Mouse (Mus musculus) heart, embryonic 11.5 days (tissue): Measurements from ENCODE around the gene Mark3. TPM values are rescaled to one million over a fixed set of nuclear protein-coding genes. Genes with fewer than 3 reads are reported as not detected.

Source experiments
- ATAC-seq: fragments of 200-750 bp; cut with Nextera tagmentation; replicated peaks from 2 replicates; pipeline ENCODE4 v1.8.0; 2017; ENCODE audit warnings: moderate library complexity; ENCODE audit not compliant: insufficient number of reproducible peaks, low FRiP score, low TSS enrichment
- H3K27ac ChIP-seq: fragments of 300-500 bp; sonication (generic); 2 replicates; pipeline ENCODE4 v1.5.1; 2014; ENCODE audit warnings: mild to moderate bottlenecking, low read depth, low read length
- H3K27me3 ChIP-seq: fragments of 300-500 bp; sonication (generic); 2 replicates; pipeline ENCODE4 v1.6.1; 2014; ENCODE audit warnings: mild to moderate bottlenecking, low read length, mixed read lengths; ENCODE audit not compliant: control insufficient read depth, insufficient read depth
- H3K36me3 ChIP-seq: fragments of 300-500 bp; sonication (generic); 2 replicates; pipeline ENCODE4 v1.6.1; 2014; ENCODE audit warnings: mild to moderate bottlenecking, low read length, moderate library complexity, mixed read lengths; ENCODE audit not compliant: control insufficient read depth, insufficient read depth
- H3K4me1 ChIP-seq: fragments of 300-500 bp; sonication (generic); 2 replicates; pipeline ENCODE4 v1.6.1; 2014; ENCODE audit warnings: low read length; ENCODE audit not compliant: control insufficient read depth, insufficient read depth
- H3K4me2 ChIP-seq: fragments of 300-500 bp; sonication (generic); 2 replicates; pipeline ENCODE4 v1.6.1; 2014; ENCODE audit warnings: mild to moderate bottlenecking, moderate library complexity
- H3K4me3 ChIP-seq: fragments of 300-500 bp; sonication (generic); 2 replicates; pipeline ENCODE4 v1.5.1; 2014; ENCODE audit warnings: low read depth, low read length
- H3K9ac ChIP-seq: fragments of 300-500 bp; sonication (generic); 2 replicates; pipeline ENCODE4 v1.6.1; 2014; ENCODE audit warnings: mild to moderate bottlenecking, low read depth, low read length, moderate library complexity
- H3K9me3 ChIP-seq: fragments of 300-500 bp; sonication (generic); replicated peaks from 2 replicates; pipeline ENCODE4 v1.6.1; 2016; ENCODE audit warnings: low read length; ENCODE audit not compliant: control insufficient read depth
- WGBS: fragments of 180-500 bp; shearing (Covaris S2); extraction: QIAGEN DNeasy Blood & Tissue Kit; methylation state at CpG from one replicate; pipeline ENCODE4 v1.1.7; 2014; ENCODE audit not compliant: insufficient replicate concordance; 5-methylcytosine and 5-hydroxymethylcytosine counted together
- polyA plus RNA-seq: library from polyadenylated mRNA; unstranded; fragments of >200 nt; fragmentation: Nextera tagmentation; extraction: Ambion mirVana; gene quantifications from 2 replicates; pipeline ENCODE4 v1.2.1, GENCODE M21; 2014

Gene Mark3
- polyA plus RNA-seq, 1 experiment from 2014 or later = 45.7 TPM

- Histone ChIP-seq H3K9me3 (no peaks in the 10 kb centered on the region), H3K27me3 (no peaks in the 10 kb centered on the region), H3K4me3 (peak overlapping the region; percentile 98), H3K36me3 (peaks cover 22% of the 10 kb centered on the region), H3K9ac (peak overlapping the region; percentile 99), H3K27ac (peak overlapping the region; percentile 83), H3K4me2 (peak overlapping the region; percentile 64), H3K4me1 (peaks cover 26% of the 10 kb centered on the region)
- under 1% methylated on average over 22 of the region's 22 CpGs for WGBS
- ATAC-seq = peak; percentile 43; the same call in 1 of the 2 replicates
Observed at GRCm38 (mm10) chr12:111537341-111537740, 37.0 kb upstream of the Mark3 start.

GRCm38 (mm10) chr12:111537796-111538291, 36.5 kb upstream of the Mark3 start, which contains the start of gene Eif5:
Gene Eif5, plus strand, starts transcription at chr12:111538016.
- peak within 1 kb of the TSS; percentile 98 for H3K27ac ChIP-seq
- WGBS = under 1% methylated on average over 44 of the region's 47 CpGs

GRCm38 (mm10) chr12:111538292-111539040, 35.9 kb upstream of the Mark3 start:
- H3K36me3 ChIP-seq = peaks cover 30% of the 10 kb centered on the region
- H3K4me2 ChIP-seq = peak overlapping the region; percentile 92
- peak overlapping the region; percentile 98 for H3K4me3 ChIP-seq
- peak overlapping the region; percentile 98 for H3K27ac ChIP-seq
- ATAC-seq = peak; percentile 80
- no peaks in the 10 kb centered on the region for H3K27me3 ChIP-seq
- peaks cover 26% of the 10 kb centered on the region for H3K4me1 ChIP-seq
- H3K9me3 ChIP-seq = no peaks in the 10 kb centered on the region
- H3K9ac ChIP-seq = peak overlapping the region; percentile 100
- under 1% methylated on average over 94 of the region's 111 CpGs for WGBS

More at GRCm38 (mm10) chr12:111537796-111538291, 36.5 kb upstream of the Mark3 start, which contains the start of gene Eif5:
- ATAC-seq = peak; percentile 97
- no peaks in the 10 kb centered on the region for H3K27me3 ChIP-seq
- H3K9me3 ChIP-seq = no peaks in the 10 kb centered on the region
- H3K36me3 ChIP-seq = peaks cover 27% of the 10 kb centered on the region
- H3K4me2 ChIP-seq = peak within 1 kb of the TSS; percentile 92
- H3K4me1 ChIP-seq = peaks cover 26% of the 10 kb centered on the region
- peak within 1 kb of the TSS; percentile 100 for H3K9ac ChIP-seq
- peak within 1 kb of the TSS; percentile 98 for H3K4me3 ChIP-seq

GRCm38 (mm10) chr12:111539041-111539345, 35.3 kb upstream of the Mark3 start:
- no peaks in the 10 kb centered on the region for H3K9me3 ChIP-seq
- peak overlapping the region; percentile 100 for H3K9ac ChIP-seq
- peak overlapping the region; percentile 98 for H3K27ac ChIP-seq
- peaks cover 26% of the 10 kb centered on the region for H3K4me1 ChIP-seq
- WGBS = 2% methylated on average over 18 of the region's 18 CpGs
- peak overlapping the region; percentile 92 for H3K4me2 ChIP-seq
- H3K4me3 ChIP-seq = peak overlapping the region; percentile 98
- H3K36me3 ChIP-seq = peaks cover 30% of the 10 kb centered on the region
- H3K27me3 ChIP-seq = no peaks in the 10 kb centered on the region
- no peak for ATAC-seq

GRCm38 (mm10) chr12:111547070-111547469, 27.3 kb upstream of the Mark3 start:
- no peaks in the 10 kb centered on the region for H3K27me3 ChIP-seq
- WGBS = 88% methylated on average over 3 of the region's 3 CpGs
- no peak overlapping the region for H3K4me3 ChIP-seq
- H3K9me3 ChIP-seq = no peaks in the 10 kb centered on the region
- no peak overlapping the region for H3K4me2 ChIP-seq
- H3K9ac ChIP-seq = no peak overlapping the region
- no peaks in the 10 kb centered on the region for H3K4me1 ChIP-seq
- no peak overlapping the region for H3K27ac ChIP-seq
- no peak for ATAC-seq
- H3K36me3 ChIP-seq = peaks cover 25% of the 10 kb centered on the region

GRCm38 (mm10) chr12:111548555-111549289, 25.6 kb upstream of the Mark3 start:
- Histone ChIP-seq H3K27ac (no peak overlapping the region), H3K4me2 (no peak overlapping the region), H3K4me3 (no peak overlapping the region), H3K9ac (no peak overlapping the region), H3K27me3 (no peaks in the 10 kb centered on the region), H3K36me3 (peaks cover 16% of the 10 kb centered on the region), H3K4me1 (no peaks in the 10 kb centered on the region), H3K9me3 (no peaks in the 10 kb centered on the region)
- 77% methylated on average over 2 of the region's 2 CpGs for WGBS
- ATAC-seq = no peak

GRCm38 (mm10) chr12:111550679-111551078, 23.6 kb upstream of the Mark3 start:
- H3K27ac ChIP-seq = no peak overlapping the region
- no peak overlapping the region for H3K9ac ChIP-seq
- H3K9me3 ChIP-seq = no peaks in the 10 kb centered on the region
- ATAC-seq = no peak
- no peaks in the 10 kb centered on the region for H3K27me3 ChIP-seq
- H3K4me2 ChIP-seq = no peak overlapping the region
- peaks cover 11% of the 10 kb centered on the region for H3K36me3 ChIP-seq
- 44% methylated on average over 1 of the region's 1 CpGs for WGBS
- no peak overlapping the region for H3K4me3 ChIP-seq
- H3K4me1 ChIP-seq = no peaks in the 10 kb centered on the region

GRCm38 (mm10) chr12:111552342-111552741, 22.0 kb upstream of the Mark3 start:
- no peak overlapping the region for H3K4me3 ChIP-seq
- WGBS = 78% methylated on average over 8 of the region's 8 CpGs
- H3K4me1 ChIP-seq = no peaks in the 10 kb centered on the region
- no peak overlapping the region for H3K9ac ChIP-seq
- H3K36me3 ChIP-seq = peaks cover 4% of the 10 kb centered on the region
- ATAC-seq = no peak
- H3K27ac ChIP-seq = no peak overlapping the region
- no peak overlapping the region for H3K4me2 ChIP-seq
- H3K27me3 ChIP-seq = no peaks in the 10 kb centered on the region
- no peaks in the 10 kb centered on the region for H3K9me3 ChIP-seq
